Mouse (Mus musculus) layer of hippocampus, postnatal 10 days (tissue): Measurements from ENCODE around the gene Rufy1. TPM values are rescaled to one million over a fixed set of nuclear protein-coding genes. Genes with fewer than 3 reads are reported as not detected.
"Not testable (repeated sequence)": the region's sequence is repeated elsewhere in the genome, so short reads cannot be mapped to it uniquely, and the experiment has no call there.

ENCODE experiments used
- DNase-seq, 2 experiments: peaks; one replicate each; pipeline ENCODE4 v3.0.0; 2021; ENCODE audit warnings: low spot score in 2 of 2
- total RNA-seq, 2 experiments: library from RNA; stranded (reverse); gene quantifications; 2 replicates each; pipeline ENCODE4 v1.2.3; 2021

The Rufy1 gene
- total RNA-seq, 2 experiments from 2014 or later = 21.8 to 23.6 TPM

GRCm38 (mm10) chr11:50387167-50387679, 43.7 kb downstream of the Rufy1 start:
- DNase-seq = no peak

GRCm38 (mm10) chr11:50381311-50381710, 49.6 kb downstream of the Rufy1 start:
- no peak for DNase-seq

GRCm38 (mm10) chr11:50379023-50379752, 51.7 kb downstream of the Rufy1 start:
- no peak for DNase-seq

GRCm38 (mm10) chr11:50377892-50378684, 52.8 kb downstream of the Rufy1 start:
- peak; percentile 80 to 88 for DNase-seq

GRCm38 (mm10) chr11:50376911-50377891, 53.7 kb downstream of the Rufy1 start, which contains the start of gene Hnrnph1:
Hnrnph1 (plus strand) TSS chr11:50376990.
- peak; percentile 99 for DNase-seq

GRCm38 (mm10) chr11:50376156-50376790, 54.7 kb downstream of the Rufy1 start:
- DNase-seq = no peak

- DNase-seq = no peak
These were observed 55.5 kb downstream of the Rufy1 start for GRCm38 (mm10) chr11:50375421-50375820.

- DNase-seq = no peak
These were observed 56.5 kb downstream of the Rufy1 start for GRCm38 (mm10) chr11:50374286-50375015.

GRCm38 (mm10) chr11:50373621-50374020, 57.3 kb downstream of the Rufy1 start:
- DNase-seq = no peak

- DNase-seq = no peak
These were observed 57.8 kb downstream of the Rufy1 start for GRCm38 (mm10) chr11:50373086-50373485.

GRCm38 (mm10) chr11:50371911-50372310, 59.0 kb downstream of the Rufy1 start:
- no peak for DNase-seq

GRCm38 (mm10) chr11:50371399-50371841, 59.5 kb downstream of the Rufy1 start:
- DNase-seq = peak; percentile 57 to 70

GRCm38 (mm10) chr11:50370969-50371368, 60.0 kb downstream of the Rufy1 start:
- DNase-seq = no peak

GRCm38 (mm10) chr11:50369360-50369911, 61.5 kb downstream of the Rufy1 start:
- DNase-seq = no peak

- DNase-seq = no peak
These were observed 63.4 kb downstream of the Rufy1 start for GRCm38 (mm10) chr11:50367531-50367930.

- DNase-seq = no peak
These were observed 65.6 kb downstream of the Rufy1 start for GRCm38 (mm10) chr11:50365322-50365721.

- peak; percentile 80 to 86 for DNase-seq
These were observed 66.4 kb downstream of the Rufy1 start for GRCm38 (mm10) chr11:50364548-50364947.

GRCm38 (mm10) chr11:50361282-50361681, 69.6 kb downstream of the Rufy1 start:
- DNase-seq = not testable (repeated sequence)
